Mouse (Mus musculus) brain, embryonic 14.5 days (tissue): ENCODE results near the gene Mpped2.

Experiments used
- CTCF ChIP-seq: fragments of 200-500 bp; IDR thresholded peaks from 2 replicates; pipeline ENCODE4 v1.5.1; 2012; ENCODE audit warnings: inconsistent platforms, mild to moderate bottlenecking, moderate library complexity, borderline replicate concordance; ENCODE audit not compliant: insufficient read depth, insufficient read length; ENCODE audit errors: extremely low read depth
- POLR2A ChIP-seq: fragments of 200-500 bp; IDR thresholded peaks from 2 replicates; pipeline ENCODE4 v1.6.1; 2012; ENCODE audit warnings: mild to moderate bottlenecking, inconsistent platforms, borderline replicate concordance; ENCODE audit not compliant: poor library complexity, insufficient read depth, insufficient read length, severe bottlenecking; ENCODE audit errors: extremely low read depth

DNA sequence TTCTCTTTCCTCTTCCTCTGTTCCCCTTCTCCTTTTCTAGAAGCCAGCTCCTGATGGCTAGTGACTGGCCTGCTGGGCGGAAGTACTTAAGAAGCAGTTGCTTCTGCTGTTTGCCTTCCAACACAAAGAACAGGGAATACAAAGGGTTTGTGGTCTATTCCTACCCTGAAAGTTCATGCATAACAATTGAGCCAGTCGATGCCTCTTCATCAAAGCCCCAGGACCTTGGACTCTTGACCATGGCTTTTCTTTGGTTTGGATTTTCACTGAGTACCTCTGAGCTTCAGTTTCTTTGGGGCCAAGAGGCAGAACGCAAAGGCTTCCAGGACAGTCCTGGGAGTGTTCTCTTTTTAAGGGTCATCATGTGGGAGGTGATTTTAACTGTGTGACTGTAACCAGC, 57.8 kb downstream of the Mpped2 start:
- no peak for TF ChIP-seq POLR2A
- no peak for TF ChIP-seq CTCF
